Mouse (Mus musculus) left cerebral cortex, adult 8-10 months (tissue): ENCODE results near the gene Orc3. TPM values are rescaled to one million over a fixed set of nuclear protein-coding genes. Genes with fewer than 3 reads are reported as not detected.
"Not testable (repeated sequence)": the region's sequence is repeated elsewhere in the genome, so short reads cannot be mapped to it uniquely, and the experiment has no call there.

Experiments used
- DNase-seq, 2 experiments: peaks; one replicate each; pipeline ENCODE4 v3.0.0; 2022; ENCODE audit warnings: low spot score in 2 of 2
- total RNA-seq, 4 experiments: library from RNA; stranded (reverse); gene quantifications; 2 replicates each; pipeline ENCODE4 v1.2.4; 2022

The Orc3 gene
- total RNA-seq, 4 experiments from 2014 or later = 50.4 to 54.8 (median 53.0) TPM

DNA sequence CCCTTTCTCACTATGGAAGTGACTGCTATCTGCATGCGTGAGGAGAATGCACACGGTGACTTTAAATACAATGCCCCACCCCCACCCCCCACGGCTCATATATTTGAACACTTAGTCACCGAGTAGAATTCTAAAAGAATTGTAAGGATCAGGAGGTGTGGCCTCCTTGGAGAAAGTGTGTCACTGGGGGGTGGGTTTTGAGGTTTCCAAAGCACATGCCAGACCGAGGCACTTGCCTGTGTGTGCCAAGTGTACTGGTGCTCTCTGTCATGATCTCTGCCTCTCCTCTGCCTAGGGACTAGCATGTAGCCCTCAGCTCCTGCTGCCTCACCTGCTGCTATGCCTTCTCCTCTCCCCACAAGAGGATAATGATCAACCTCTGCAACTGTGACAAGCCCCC, 32.3 kb downstream of the Orc3 start:
- no peak for DNase-seq

DNA sequence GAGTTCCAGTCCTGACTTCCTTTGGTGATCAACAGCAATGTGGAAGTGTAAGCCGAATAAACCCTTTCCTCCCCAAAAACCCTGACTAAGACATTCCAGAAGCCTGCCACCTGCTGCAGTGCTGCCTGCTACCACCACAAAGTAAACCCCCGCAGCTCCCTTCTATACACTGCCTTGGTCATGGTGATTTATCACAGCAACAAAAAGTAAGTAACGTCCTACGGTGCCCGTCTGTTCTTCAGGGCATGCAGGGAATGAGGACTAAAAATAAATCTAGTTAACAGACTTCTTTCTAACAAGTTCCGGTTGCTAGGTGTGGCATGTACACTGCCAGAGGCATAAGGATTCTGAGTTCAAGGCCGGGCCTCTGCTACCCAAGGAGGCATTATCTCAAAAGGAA, 32.8 kb downstream of the Orc3 start:
- DNase-seq = peak in 1 of 2 experiments; percentile 74

DNA sequence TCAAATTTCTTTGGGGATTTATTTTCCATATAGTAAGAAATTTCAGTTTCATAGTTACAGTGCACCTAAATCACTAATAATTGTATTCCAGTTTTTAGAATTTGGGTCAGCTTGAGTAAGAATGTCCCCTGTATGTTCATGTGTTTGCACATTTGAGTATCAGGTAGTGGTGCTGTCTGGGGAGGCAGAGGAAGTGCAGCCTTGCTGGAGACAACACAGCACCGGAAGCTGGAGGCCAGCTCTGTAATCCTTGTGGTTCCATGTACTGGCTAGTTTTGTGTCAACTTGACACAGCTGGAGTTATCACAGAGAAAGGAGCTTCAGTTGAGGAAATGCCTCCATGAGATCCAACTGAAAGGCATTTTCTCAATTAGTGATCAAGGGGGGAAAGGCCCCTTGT, 33.3 kb downstream of the Orc3 start:
- not testable (repeated sequence) for DNase-seq

DNA sequence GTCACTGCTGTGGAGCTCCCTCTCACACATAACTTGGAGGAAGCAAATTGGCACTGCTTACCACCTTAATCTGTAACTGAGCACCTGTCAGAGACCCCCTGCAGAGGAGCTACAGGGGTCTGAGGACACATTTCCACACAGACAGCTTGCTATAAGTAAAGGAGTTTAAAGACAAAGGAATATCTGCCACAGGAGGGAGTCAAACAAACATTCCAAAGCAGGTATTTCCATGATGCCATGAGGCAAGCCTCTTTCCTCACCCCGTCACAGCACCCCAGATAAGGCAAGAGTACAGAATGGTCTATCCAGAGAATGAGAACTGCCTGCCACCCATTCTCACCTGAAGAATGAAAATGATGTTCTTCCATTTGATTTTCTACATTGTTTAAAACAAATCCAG, 35.5 kb downstream of the Orc3 start:
- no peak for DNase-seq

DNA sequence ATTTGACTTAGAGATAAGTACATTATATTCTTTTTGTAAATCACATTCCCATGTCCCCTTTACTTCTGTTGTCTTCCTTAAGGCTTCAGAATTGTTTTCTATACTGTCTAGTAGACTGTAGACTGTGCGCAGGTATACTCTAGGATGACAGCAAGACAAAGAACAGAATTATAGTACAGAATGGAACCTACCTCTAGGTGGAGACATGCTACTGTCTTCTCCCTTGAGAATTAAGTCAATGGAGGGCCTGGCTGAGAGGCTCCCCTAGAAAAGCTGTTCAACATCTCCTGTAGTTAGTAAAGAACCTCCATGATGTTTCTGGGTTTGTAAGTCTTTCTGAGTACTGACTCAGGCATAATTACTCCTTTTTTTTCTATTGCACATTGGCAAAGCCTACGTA, 37.7 kb downstream of the Orc3 start:
- no peak for DNase-seq

DNA sequence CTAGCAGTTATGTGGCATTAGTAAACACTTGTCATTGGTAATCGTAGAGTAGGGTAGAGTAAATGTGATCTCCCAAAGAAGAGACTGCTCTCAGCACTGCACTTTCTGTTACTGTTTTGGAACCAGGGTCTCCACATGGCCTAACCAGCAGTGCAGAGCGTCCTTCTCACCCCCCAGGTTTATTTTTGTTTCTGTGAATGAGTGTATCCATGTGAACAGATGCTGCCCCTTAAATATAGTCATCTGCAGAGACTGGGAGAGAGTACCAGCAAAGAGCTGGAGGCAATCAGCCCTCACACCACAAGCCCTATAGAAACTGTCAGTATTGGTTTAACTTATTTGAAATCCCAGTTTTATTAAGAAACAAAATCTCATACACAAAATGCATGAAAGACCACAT, 41.9 kb downstream of the Orc3 start:
- no peak for DNase-seq

DNA sequence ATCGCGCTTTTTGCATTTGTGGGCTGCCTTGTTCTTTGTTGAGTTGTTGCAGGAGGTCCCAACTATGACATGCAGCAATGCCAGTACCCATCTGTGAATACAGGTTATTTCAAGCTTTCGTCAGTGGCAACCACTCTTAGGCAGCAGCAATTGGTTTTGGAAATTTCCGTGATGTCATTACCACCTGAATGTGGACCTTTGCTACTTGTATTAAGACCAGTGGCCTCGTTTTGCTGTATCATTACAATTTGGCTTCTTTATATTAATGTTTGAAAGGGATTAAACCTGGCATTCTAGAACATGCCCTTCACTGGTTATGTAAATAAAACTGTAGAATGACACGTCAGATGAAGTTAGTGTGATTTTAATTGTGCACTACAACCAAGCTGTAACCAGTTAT, 48.5 kb downstream of the Orc3 start:
- DNase-seq = no peak

DNA sequence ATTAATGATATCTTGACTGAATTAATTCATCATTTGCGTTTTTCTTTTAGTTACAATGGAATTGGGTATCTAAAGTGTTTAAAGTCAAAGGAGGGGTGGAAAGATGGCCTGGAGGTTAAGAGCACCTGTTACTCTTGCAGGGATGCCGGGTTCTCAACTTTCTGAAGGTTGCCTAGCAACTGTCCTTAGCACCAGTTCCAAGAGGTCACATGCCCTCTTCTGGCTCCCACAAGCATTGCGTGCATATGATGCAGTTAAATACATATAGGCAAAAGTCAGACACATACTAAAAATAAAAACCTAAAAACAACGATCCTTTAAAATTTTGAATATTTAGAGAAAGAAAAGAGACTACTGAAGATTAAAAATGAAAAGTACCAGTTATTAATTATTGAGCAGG, 53.8 kb downstream of the Orc3 start:
- no peak for DNase-seq

DNA sequence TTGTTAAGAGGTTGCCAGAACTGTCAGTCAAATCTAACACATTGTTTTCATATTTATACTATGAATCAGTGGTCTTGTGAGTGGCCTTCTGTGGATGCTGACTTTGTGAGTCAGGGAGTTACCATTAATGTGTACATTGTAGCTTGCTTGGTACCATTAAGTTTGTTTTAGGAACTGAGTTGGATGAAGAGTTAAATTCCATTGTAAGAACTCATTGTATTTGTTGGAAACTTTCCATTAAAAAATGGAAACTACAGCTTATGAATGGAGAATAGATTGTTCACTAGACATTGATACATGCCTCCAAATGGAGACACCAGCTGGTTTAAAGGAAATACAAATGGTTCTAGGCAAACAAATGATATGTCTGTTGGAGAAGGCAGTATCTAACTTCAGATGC, 58.6 kb downstream of the Orc3 start:
- no peak for DNase-seq

DNA sequence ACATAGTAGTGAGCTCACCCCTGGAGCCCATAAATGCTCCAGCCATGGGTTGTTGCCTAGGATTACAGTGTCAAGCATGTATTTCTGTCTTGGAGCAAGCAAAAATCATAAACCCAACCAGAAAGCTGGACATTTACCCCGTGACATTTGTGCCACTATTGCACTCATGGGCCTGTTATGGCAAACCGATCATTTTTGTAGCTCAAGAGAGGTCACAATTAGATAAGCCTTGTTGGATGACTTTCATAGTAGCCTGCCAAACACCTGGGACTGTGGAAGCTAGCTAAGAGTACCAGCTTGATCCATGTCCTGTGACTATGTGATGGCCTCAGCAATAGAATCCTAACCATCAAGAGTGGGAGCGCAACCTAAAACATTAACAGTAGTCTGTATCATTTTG, 59.1 kb downstream of the Orc3 start:
- no peak for DNase-seq

DNA sequence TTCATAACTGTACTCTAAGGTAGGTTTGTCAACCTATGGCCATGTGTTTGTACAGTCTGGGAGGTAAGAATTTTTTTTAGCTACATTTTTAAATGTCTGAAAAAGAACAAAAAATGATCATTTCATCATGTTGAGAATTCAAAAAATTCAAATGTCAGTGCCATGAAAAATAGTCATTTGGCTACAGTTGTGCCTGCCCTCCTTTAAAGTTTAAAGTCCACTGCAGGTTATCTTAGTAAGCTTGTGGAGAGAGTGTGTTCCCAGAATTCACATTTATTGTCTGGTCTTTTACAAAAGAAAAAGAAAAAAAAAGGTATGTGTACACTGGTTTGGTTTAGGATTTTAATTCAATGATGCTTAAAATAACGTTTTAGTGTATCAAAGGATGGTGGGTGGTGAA, 60.1 kb downstream of the Orc3 start:
- DNase-seq = no peak

DNA sequence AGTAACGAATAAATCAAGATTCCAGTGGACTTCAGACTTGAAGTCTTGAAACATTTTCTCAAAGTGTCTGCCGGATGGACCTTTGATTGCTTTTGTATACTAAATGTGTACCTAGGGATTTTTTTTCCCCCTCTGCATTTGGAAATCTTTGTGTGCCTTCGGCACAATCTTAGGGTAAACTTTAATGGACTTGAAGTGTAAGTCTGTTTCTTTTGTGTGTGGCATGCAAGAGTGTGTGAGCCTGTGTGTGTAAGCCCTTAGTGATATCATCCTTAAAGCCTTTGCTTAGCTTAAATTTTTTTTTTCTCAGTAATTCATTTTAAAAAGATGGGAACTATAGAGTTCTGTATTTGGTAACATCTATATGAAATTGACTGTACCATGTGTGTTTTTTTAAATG, 62.8 kb downstream of the Orc3 start:
- DNase-seq = no peak

DNA sequence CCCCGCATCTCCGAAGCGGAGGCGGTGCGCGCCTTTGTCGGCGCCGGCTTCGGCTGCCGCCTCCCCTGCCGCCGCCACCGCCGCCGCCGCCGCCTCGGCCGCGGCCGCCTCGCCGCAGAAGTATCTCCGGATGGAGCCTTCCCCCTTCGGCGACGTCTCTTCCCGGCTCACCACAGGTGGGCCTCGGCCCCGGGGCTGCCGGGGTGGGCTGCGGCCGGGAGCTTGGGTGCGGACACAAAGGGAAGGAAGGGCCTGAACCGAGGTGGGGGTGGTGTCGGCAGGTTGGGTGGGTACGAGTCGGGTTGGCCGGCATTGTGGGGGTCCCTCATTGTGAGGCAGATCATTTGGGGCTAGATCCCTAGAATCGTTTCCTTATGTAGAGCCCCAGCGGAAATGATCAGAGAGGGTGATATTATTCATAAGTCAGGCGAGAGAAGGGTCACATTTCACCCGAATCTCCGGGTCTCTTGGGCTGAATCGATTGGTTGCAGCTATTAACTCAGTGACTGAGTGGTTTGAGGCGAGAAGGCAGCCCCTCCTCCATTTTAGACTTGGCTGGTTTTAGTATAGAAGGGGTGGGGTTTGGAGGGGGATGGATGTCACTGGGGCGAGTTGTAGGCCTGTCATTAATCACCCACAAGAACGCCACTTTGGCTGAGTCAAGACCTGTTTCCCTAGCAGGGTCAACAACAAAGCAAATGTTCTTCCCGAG, 63.5 kb downstream of the Orc3 start:
- no peak for DNase-seq

DNA sequence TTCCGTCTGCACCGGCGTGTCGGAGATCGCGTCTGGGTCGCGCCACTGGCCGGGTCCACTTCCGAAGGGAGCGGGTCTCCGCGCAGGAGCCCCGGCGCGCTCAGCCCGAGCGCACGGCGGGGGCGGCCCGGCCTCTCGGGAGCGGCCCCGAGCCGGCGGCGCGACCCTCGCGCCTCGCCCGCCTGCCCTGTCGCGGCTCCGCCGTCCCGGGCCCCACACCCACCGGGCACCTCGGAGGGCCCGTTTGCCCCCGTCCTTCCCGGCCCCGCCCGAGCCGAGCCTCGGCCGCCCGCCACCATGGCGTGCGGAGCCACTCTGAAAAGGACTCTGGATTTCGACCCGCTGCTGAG, 64.0 kb downstream of the Orc3 start, which contains the start of gene Akirin2:
Gene Akirin2 (plus strand): TSS at position 190 of the 350 bp plus-strand sequence.
- DNase-seq = no peak

DNA sequence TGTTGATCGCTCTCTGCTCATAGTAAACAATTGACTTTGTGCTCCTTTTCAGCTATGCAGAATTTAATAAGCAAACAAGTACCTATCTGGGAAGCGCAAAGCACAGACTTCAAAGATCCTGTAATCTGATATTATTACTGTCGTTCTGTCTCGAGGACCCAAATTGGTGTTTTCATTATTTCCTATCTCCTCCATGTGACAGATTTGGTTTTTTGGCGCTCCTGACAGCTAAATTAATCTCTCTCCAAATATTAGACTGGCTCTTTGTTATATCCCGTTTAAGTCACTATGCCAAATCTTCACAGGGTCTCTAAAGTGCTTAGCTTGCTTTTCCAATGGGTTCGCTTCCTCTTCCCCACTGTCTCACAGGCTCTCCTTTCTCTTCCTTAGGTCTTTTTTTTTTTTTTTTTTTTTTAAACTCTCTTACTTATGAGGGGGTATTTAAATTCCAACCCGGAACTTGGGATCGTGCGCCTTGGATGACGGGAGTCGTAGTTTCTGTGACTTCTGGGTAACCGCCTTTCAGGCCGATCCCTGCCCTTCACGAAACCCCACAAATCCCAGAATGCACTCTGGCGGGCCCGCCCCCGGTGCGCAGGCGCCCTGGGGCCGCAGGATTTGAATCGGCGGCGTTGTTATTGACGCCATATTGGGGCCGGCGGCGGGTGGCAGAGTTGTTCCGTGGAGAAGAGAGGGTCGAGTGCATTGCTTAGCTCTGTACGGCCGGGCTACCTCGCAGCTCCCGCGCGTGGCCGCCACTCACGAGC, 64.6 kb downstream of the Orc3 start:
- DNase-seq = peak; percentile 95 to 96

DNA sequence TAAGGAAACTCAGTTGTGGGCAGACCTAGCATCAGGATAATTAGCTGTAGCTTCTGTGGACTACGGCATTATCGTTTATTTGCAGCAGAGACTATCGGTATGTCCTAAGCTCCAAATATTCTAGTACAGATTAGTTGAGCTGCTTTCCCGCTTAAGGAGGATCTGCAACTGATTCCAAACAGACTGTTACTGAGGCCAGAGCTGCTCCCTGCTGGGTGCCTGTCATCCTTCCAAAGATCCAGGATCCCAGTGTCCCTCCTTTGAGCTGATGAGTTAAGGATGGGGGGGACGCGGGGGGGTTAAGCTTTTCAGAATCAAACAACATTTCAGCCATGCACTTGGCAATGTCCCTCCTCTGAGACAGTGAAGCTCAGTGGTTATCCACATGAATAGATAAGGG, 84.8 kb downstream of the Orc3 start:
- no peak for DNase-seq

DNA sequence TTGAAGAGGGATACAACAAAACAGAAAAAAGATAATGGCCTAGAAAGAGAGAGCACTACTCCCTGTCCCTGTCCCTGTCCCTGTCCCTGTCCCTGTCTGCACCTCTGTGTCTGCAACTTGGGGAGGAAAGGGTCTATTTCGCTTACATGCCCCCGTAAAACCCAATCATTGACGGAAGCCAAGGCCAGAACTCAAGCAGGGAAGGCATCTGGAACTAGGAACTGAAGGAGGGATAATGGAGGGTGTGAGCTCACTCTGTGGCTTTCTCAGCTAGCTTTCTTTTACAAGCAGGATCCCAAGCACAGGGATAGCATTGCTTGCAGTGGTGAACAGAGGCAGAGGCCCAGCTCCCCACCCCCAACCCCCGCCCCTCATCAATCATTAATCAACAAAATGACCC, 85.4 kb downstream of the Orc3 start:
- DNase-seq = no peak

DNA sequence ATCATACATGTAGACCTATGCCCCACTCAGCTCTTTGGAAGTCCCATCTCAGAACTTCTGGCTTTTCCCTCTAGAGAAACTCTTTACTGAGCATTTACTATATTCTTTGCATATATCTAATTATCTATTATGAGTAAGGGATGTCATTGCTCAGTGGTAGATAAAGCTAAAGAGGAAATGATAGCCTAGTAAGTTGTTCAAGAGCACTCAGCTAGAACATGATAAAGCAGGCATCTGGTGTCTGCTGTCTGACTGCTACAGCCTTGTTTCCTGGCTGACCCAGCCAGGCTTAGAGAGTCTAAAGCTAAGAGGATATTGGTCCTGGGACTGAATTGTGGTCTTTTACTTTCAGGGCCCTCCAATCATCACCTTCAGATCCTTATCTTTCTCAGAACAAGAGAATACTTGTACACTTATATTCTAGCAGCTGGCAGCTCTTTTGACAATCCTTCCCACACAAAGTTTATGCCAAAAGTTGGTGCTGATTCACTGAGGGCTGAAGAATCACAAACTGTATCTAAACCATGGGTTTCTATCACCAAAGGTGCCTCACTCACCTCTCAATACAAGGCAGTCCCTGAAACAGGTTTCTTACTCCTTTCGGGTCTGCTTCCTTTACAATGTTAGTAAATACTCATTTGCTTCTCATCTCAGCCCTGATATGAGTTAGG, 86.2 kb downstream of the Orc3 start:
- no peak for DNase-seq

DNA sequence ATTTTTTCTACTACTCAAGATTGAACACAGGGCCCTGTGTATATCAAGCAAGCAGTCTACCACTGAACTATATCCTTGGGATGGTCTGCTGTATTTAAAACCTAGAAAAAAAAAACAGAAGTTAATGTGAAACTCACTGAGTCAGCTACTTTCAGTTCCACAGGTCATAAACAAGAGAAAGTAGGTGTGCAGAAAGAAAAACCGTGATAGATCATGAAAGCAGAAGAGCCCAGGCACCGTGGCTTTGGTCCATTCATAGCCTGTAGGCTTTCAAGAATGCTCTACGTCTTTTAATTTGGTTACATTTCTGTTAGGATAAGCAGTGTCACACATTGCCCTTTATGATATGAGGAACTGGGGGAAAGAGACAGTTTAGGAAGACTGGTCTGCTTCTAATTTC, 88.0 kb downstream of the Orc3 start:
- no peak for DNase-seq

DNA sequence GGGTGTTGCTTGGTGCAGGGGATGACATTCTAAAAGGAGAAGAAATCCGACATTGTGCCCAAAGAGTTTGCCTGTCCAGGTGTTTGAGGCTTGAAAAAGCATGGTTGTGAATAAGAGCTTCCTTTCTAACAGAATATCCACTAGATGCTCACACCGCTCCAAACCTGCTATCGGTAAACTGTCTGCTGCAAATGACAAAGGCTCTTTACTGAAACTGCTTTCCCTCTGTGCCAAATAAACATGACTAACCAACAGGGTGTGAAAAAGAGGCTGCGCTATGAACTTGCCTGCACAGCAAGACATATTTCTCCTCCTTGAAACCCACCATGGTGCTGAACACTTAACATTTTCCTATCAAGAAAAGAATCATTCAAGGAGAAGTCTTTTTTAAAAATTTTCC, 91.2 kb downstream of the Orc3 start:
- DNase-seq = no peak

DNA sequence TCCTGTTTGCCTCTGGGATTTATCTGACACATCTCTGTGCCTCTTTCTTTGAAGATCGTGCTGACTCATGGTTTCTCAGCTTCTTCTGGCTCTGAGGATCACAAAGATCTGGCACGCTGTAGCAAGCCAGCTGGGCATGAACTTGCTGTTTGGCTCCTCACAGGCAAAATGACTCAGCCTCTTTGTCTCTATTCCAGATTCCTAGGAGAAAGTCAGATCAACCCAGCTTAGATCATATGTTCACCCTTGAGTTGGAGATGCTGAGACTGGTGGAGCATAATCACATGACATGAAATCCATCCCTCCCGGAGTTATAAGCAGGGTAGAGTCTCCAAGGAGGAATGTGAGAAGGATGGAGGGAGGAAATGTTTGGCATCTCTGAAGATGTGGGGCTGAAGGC, 91.9 kb downstream of the Orc3 start:
- peak in 1 of 2 experiments; percentile 72 for DNase-seq
